Mouse (Mus musculus) neural tube, embryonic 14.5 days (tissue): ENCODE results near the gene Anapc13. TPM values are rescaled to one million over a fixed set of nuclear protein-coding genes. Genes with fewer than 3 reads are reported as not detected.

Experiments
- ATAC-seq: fragments of 200-750 bp; cut with Nextera tagmentation; 2 replicates; pipeline ENCODE4 v1.8.0; 2017; ENCODE audit warnings: low read depth, mild to moderate bottlenecking, moderate TSS enrichment, moderate library complexity
- H3K27ac ChIP-seq: fragments of 300-500 bp; sonication (generic); 2 replicates; pipeline ENCODE4 v1.5.1; 2014; ENCODE audit warnings: low read depth, mild to moderate bottlenecking, control low read depth, low read length, moderate library complexity, mixed read lengths
- H3K27me3 ChIP-seq: fragments of 300-500 bp; sonication (generic); 2 replicates; pipeline ENCODE4 v1.6.1; 2014; ENCODE audit warnings: low read length; ENCODE audit not compliant: control insufficient read depth, insufficient read depth
- H3K36me3 ChIP-seq: fragments of 300-500 bp; sonication (generic); 2 replicates; pipeline ENCODE4 v1.6.1; 2014; ENCODE audit warnings: low read length, mixed read lengths; ENCODE audit not compliant: control insufficient read depth, insufficient read depth
- H3K4me1 ChIP-seq: fragments of 300-500 bp; sonication (generic); 2 replicates; pipeline ENCODE4 v1.6.1; 2014; ENCODE audit warnings: low read length; ENCODE audit not compliant: control insufficient read depth, insufficient read depth
- H3K4me2 ChIP-seq: fragments of 300-500 bp; sonication (generic); 2 replicates; pipeline ENCODE4 v1.6.1; 2014; ENCODE audit warnings: mild to moderate bottlenecking, low read depth, low read length, control low read depth
- H3K4me3 ChIP-seq: fragments of 300-500 bp; sonication (generic); 2 replicates; pipeline ENCODE4 v1.5.1; 2014; ENCODE audit warnings: low read depth, low read length, control low read depth, mixed read lengths
- H3K9ac ChIP-seq: fragments of 300-500 bp; sonication (generic); replicated peaks from 2 replicates; pipeline ENCODE4 v1.6.1; 2014; ENCODE audit warnings: low read depth, mild to moderate bottlenecking, control low read depth, low read length, mixed read lengths
- H3K9me3 ChIP-seq: fragments of 300-500 bp; sonication (generic); 2 replicates; pipeline ENCODE4 v1.6.1; 2016; ENCODE audit warnings: low read length; ENCODE audit not compliant: control insufficient read depth
- WGBS: fragments of 180-500 bp; shearing (Covaris S2); extraction: QIAGEN DNeasy Blood & Tissue Kit; methylation state at CpG from one replicate; pipeline ENCODE4 v1.1.7; 2014; 5-methylcytosine and 5-hydroxymethylcytosine counted together
- polyA plus RNA-seq: library from polyadenylated mRNA; unstranded; fragments of >200 nt; fragmentation: Nextera tagmentation; extraction: Ambion mirVana; gene quantifications from 2 replicates; pipeline ENCODE4 v1.2.1, GENCODE M21; 2014

The Anapc13 gene
- polyA plus RNA-seq, 1 experiment from 2014 or later, result 160 TPM

DNA sequence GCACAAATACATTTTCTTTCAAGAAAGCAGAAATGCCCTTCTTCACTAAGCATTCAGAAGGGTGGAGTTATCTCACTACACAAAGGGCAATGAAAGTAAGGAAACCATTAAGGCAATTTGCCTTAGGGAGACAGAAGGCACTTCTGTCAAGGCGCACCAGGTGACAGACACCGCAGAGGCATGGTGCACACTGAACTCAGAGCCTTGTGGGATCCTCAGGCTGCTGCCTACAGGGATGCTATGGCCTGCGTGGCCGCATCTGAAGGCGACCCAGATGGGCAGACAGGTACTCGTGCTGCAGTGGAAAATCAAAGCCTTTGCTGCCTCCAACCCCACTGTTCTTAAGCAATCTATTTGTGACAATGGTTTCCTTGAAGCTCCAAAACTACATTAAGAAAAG lies 20.9 kb upstream of the Anapc13 start:
- 74% methylated on average over 6 of the region's 6 CpGs for WGBS
- Histone ChIP-seq H3K9me3 (no peaks in the 10 kb centered on the region), H3K36me3 (peaks cover 16% of the 10 kb centered on the region; the same call in 1 of the 2 replicates), H3K4me2 (no peak overlapping the region), H3K27ac (no peak overlapping the region), H3K4me3 (no peak overlapping the region), H3K9ac (no peak overlapping the region), H3K4me1 (no peaks in the 10 kb centered on the region), H3K27me3 (no peaks in the 10 kb centered on the region)
- ATAC-seq, result no peak

DNA sequence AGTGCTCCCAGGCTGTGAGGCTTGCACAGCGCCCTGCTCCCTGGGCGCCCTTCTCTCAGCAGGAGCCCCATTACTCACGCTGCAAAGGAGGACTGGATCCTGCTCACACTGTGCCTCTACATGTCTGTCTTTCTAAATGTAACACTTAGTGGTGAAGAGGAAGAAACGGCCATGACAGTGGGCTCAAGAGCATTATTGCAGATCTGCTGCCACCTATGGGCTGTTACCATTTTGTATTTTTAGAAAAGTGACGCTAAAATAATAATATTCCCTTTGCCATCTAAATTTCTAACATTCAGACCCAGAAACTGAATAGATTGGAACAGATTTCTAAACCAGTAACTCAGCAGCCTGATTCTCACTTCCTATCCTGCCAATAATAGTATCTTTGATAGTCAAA lies 18.6 kb upstream of the Anapc13 start:
- no peaks in the 10 kb centered on the region for H3K4me1 ChIP-seq
- H3K36me3 ChIP-seq, result peaks cover 10% of the 10 kb centered on the region; the same call in 1 of the 2 replicates
- H3K4me2 ChIP-seq, result no peak overlapping the region
- H3K9me3 ChIP-seq, result no peaks in the 10 kb centered on the region
- 61% methylated on average over 5 of the region's 5 CpGs for WGBS
- no peak overlapping the region for H3K4me3 ChIP-seq
- no peak for ATAC-seq
- H3K9ac ChIP-seq, result no peak overlapping the region
- H3K27me3 ChIP-seq, result no peaks in the 10 kb centered on the region
- H3K27ac ChIP-seq, result no peak overlapping the region

DNA sequence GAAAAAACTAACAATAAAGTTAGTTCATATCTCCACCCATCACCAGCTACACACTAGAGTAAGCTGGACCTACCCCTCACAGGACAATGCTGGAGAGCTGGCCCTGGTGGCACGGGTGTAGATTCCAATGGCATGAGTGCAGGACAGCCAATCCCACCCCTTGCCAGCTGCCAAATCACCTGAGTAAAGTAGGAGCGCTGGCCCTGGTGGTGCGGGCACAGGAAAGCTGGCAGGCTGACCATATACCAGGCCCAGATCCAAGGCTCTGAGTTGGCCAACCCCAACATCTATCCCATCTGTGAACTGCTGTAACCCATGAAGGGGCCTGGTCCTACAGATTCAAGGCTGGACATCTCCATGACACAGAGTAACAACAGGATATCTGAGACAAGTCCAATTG lies 16.9 kb upstream of the Anapc13 start:
- H3K9me3 ChIP-seq, result no peaks in the 10 kb centered on the region
- H3K9ac ChIP-seq, result no peak overlapping the region
- no peak overlapping the region for H3K4me3 ChIP-seq
- no peaks in the 10 kb centered on the region for H3K4me1 ChIP-seq
- no peak overlapping the region for H3K27ac ChIP-seq
- no peak for ATAC-seq
- WGBS, result 92% methylated on average over 3 of the region's 3 CpGs
- H3K4me2 ChIP-seq, result no peak overlapping the region
- peaks cover 11% of the 10 kb centered on the region; the same call in 1 of the 2 replicates for H3K36me3 ChIP-seq
- H3K27me3 ChIP-seq, result no peaks in the 10 kb centered on the region

DNA sequence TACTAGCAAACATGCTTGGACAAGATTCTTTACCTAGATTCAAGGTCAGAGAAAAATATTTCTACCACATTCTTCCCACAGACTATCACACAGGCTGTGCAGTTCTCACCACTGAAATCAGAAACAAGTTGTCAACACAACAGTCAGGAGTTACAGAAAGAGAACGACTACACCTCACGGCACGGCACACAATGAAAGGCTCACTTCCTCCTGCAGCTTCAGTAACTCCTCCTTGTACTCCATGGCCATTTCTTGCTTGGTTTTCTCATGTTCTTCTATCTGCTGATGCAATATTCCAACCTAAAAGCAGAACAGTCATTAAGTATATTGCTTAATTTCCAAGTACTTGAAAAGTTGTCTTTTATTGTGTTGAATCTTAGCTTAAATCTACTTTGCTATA lies 11.0 kb upstream of the Anapc13 start:
- H3K9ac ChIP-seq, result no peak overlapping the region
- H3K4me3 ChIP-seq, result no peak overlapping the region
- H3K27me3 ChIP-seq, result no peaks in the 10 kb centered on the region
- ATAC-seq, result no peak
- peaks cover 11% of the 10 kb centered on the region; the same call in 1 of the 2 replicates for H3K36me3 ChIP-seq
- no peak overlapping the region for H3K27ac ChIP-seq
- WGBS, result 92% methylated on average over 3 of the region's 3 CpGs
- H3K9me3 ChIP-seq, result no peaks in the 10 kb centered on the region
- H3K4me1 ChIP-seq, result no peaks in the 10 kb centered on the region
- H3K4me2 ChIP-seq, result no peak overlapping the region

DNA sequence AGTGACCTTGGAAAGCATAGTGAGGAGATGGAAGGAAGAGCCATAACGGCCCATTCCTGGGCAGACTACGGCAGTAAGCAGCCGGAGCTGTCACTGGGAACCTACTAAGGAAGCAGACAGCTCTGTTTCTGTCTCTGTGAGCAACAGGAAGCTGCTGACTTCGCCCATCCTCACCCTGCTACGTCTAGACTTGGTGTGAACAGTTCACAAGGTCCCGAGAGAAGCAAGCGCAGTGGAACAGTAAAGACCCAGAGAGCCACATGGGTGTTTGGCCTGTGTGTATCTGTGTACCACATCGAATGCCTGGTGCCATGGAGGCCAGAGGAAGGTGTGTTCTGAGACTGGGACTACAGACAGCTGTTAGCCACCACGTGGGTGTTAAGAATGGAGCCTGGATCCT lies 9.8 kb upstream of the Anapc13 start:
- H3K4me2 ChIP-seq, result no peak overlapping the region
- no peaks in the 10 kb centered on the region for H3K9me3 ChIP-seq
- no peak for ATAC-seq
- peaks cover 8% of the 10 kb centered on the region; the same call in 1 of the 2 replicates for H3K36me3 ChIP-seq
- H3K9ac ChIP-seq, result no peak overlapping the region
- no peaks in the 10 kb centered on the region for H3K27me3 ChIP-seq
- H3K4me1 ChIP-seq, result no peaks in the 10 kb centered on the region
- 88% methylated on average over 9 of the region's 9 CpGs for WGBS
- H3K27ac ChIP-seq, result no peak overlapping the region
- no peak overlapping the region for H3K4me3 ChIP-seq

DNA sequence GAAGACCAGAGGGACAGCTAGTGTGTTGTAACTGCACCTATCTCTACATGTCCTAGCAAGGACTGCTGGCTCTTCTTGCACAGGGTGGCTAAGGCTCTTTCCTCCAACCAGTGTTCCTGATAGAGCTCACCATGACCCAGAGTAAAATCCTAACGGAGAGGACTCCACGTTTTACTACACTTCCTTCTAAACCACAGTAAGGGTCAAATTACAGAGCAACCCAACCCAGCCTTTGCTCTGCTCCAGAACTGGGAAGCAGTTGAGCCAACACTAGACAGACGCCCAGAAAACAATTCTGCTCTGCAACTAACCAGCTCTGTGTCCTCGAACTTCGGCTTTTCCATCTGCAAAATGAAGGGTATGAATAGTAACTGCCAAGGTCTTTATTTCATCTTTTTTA lies 4.7 kb upstream of the Anapc13 start:
- Histone ChIP-seq H3K9ac (no peak overlapping the region), H3K27ac (no peak overlapping the region), H3K9me3 (no peaks in the 10 kb centered on the region), H3K4me1 (peaks cover 7% of the 10 kb centered on the region; the same call in 1 of the 2 replicates), H3K4me3 (no peak overlapping the region), H3K4me2 (no peak overlapping the region), H3K27me3 (no peaks in the 10 kb centered on the region), H3K36me3 (no peaks in the 10 kb centered on the region; the same call in 1 of the 2 replicates)
- WGBS, result 51% methylated on average over 5 of the region's 5 CpGs
- no peak for ATAC-seq

DNA sequence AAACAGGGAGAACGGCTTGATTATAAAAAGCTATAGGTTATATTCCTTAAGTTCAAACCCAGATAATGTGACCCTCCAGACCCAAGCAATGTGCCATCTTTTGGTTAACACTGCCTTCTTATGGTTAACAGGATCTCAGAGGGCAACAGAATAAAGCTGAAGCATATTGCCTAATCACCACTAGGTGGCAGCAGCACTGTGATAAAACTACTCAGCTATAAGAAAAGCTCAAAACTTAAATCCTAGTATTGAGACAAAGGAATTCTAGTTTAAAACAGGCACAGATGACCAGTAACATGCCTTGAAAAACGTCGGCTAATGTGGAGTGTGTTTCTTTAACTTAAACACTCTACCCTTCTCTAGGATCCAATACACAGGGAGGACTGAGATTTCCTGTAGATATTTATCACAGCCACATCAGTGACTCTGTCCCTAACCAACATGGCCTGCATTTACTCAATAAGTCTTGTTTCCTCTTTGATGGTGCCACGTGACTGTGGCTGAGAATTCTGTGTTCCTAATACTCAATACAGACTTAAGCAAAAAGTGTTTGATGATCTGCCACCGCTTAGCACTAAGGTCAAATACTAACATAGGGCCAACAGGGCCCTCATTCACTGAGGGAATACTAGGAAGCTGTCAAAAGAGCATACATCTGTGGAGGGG lies 3.8 kb upstream of the Anapc13 start:
- Histone ChIP-seq H3K27ac (no peak overlapping the region), H3K4me2 (no peak overlapping the region), H3K27me3 (no peaks in the 10 kb centered on the region), H3K4me3 (no peak overlapping the region), H3K4me1 (peaks cover 10% of the 10 kb centered on the region; the same call in 1 of the 2 replicates), H3K9me3 (no peaks in the 10 kb centered on the region), H3K9ac (no peak overlapping the region), H3K36me3 (no peaks in the 10 kb centered on the region)
- ATAC-seq, result no peak
- WGBS, result 38% methylated on average over 5 of the region's 5 CpGs

DNA sequence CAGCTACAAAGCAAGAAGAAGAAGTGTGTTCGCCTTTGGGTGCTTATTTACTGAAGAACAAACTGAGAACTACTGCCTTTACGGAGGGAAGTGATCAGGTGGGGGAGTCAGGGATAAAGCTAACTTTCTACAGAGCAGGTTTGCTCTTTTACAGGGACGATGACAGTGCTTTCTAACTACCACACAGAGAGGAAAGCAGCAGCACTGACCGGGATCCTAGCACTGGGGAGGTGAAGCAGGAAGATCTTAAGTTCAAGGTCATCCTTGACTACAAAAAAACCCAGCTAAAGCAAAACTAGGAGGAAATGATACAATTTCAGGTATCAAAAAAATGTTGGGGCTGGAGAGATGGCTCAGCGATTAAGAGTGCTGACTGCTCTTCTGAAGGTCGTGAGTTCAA lies 3.2 kb upstream of the Anapc13 start:
- Histone ChIP-seq H3K9ac (no peak overlapping the region), H3K4me1 (peaks cover 10% of the 10 kb centered on the region; the same call in 1 of the 2 replicates), H3K36me3 (no peaks in the 10 kb centered on the region), H3K27me3 (no peaks in the 10 kb centered on the region), H3K4me3 (no peak overlapping the region), H3K27ac (no peak overlapping the region), H3K4me2 (no peak overlapping the region), H3K9me3 (no peaks in the 10 kb centered on the region)
- ATAC-seq, result no peak
- 90% methylated on average over 6 of the region's 6 CpGs for WGBS

DNA sequence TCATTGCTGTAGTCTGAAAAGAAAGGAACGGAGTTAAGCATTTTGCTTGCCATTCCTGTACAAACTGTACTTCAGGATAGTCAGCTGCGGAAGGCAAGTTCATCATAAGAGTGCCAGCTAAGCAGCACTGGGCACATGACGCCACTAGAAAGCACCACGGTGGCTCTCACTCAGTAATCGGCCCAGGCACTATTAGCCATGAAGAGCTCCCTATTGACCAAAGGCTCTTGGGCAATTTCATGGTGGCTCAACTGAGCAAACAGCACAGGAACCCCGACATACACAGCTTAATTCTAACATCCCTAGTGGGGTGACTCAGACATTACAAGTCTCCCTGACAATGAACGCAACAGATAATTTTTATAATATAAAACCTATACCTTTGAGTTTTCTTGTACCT lies 2.5 kb upstream of the Anapc13 start:
- Histone ChIP-seq H3K27me3 (no peaks in the 10 kb centered on the region), H3K4me3 (no peak overlapping the region), H3K9me3 (no peaks in the 10 kb centered on the region), H3K4me1 (peaks cover 10% of the 10 kb centered on the region; the same call in 1 of the 2 replicates), H3K9ac (no peak overlapping the region), H3K36me3 (no peaks in the 10 kb centered on the region), H3K27ac (no peak overlapping the region), H3K4me2 (no peak overlapping the region)
- 79% methylated on average over 7 of the region's 7 CpGs for WGBS
- no peak for ATAC-seq
